Mouse (Mus musculus) liver, embryonic 15.5 days (tissue): ENCODE data around the gene Pde4dip. TPM values are rescaled to one million over a fixed set of nuclear protein-coding genes. Genes with fewer than 3 reads are reported as not detected.
A peak's percentile ranks its signal among the peaks of the same experiment; 100 is the strongest.

ENCODE experiments used
- ATAC-seq: fragments of 200-750 bp; cut with Nextera tagmentation; 2 replicates; pipeline ENCODE4 v1.8.0; 2017; ENCODE audit warnings: moderate number of reproducible peaks, mild to moderate bottlenecking, moderate library complexity; ENCODE audit not compliant: insufficient read depth
- H3K27ac ChIP-seq: fragments of 300-500 bp; sonication (generic); replicated peaks from 2 replicates; pipeline ENCODE4 v1.5.1; 2015; ENCODE audit warnings: mild to moderate bottlenecking, inconsistent platforms
- H3K27me3 ChIP-seq: fragments of 300-500 bp; sonication (generic); 2 replicates; pipeline ENCODE4 v1.6.1; 2015; ENCODE audit warnings: mild to moderate bottlenecking, inconsistent platforms
- H3K36me3 ChIP-seq: fragments of 300-500 bp; sonication (generic); replicated peaks from 2 replicates; pipeline ENCODE4 v1.6.1; 2015; ENCODE audit warnings: moderate library complexity, mild to moderate bottlenecking, inconsistent platforms
- H3K4me1 ChIP-seq: fragments of 300-500 bp; sonication (generic); replicated peaks from 2 replicates; pipeline ENCODE4 v1.6.1; 2015; ENCODE audit warnings: inconsistent platforms
- H3K4me2 ChIP-seq: fragments of 300-500 bp; sonication (generic); 2 replicates; pipeline ENCODE4 v1.6.1; 2015; ENCODE audit warnings: moderate library complexity, mild to moderate bottlenecking, inconsistent platforms
- H3K4me3 ChIP-seq: fragments of 300-500 bp; sonication (generic); replicated peaks from 2 replicates; pipeline ENCODE4 v1.5.1; 2015; ENCODE audit warnings: mild to moderate bottlenecking, inconsistent platforms
- H3K9ac ChIP-seq: fragments of 300-500 bp; sonication (generic); 2 replicates; pipeline ENCODE4 v1.6.1; 2015; ENCODE audit warnings: moderate library complexity, mild to moderate bottlenecking, inconsistent platforms
- H3K9me3 ChIP-seq: fragments of 300-500 bp; sonication (generic); replicated peaks from 2 replicates; pipeline ENCODE4 v1.6.1; 2016; ENCODE audit warnings: inconsistent platforms
- WGBS: fragments of 180-500 bp; shearing (Covaris S2); methylation state at CpG from one replicate; pipeline ENCODE4 v1.1.7; 2015; ENCODE audit warnings: mixed read lengths; ENCODE audit not compliant: insufficient replicate concordance; 5-methylcytosine and 5-hydroxymethylcytosine counted together
- polyA plus RNA-seq: library from polyadenylated mRNA; unstranded; fragments of >200 nt; fragmentation: Nextera tagmentation; extraction: Ambion mirVana; gene quantifications from 2 replicates; pipeline ENCODE4 v1.2.1, GENCODE M21; 2015

Pde4dip gene
- polyA plus RNA-seq, 1 experiment from 2014 or later, result 9.6 TPM

- Histone ChIP-seq H3K27ac (no peak overlapping the region), H3K4me1 (no peaks in the 10 kb centered on the region), H3K27me3 (no peaks in the 10 kb centered on the region), H3K36me3 (no peaks in the 10 kb centered on the region), H3K4me2 (no peak overlapping the region), H3K4me3 (no peak overlapping the region), H3K9ac (no peak overlapping the region), H3K9me3 (no peaks in the 10 kb centered on the region)
- 71% methylated on average over 5 of the region's 5 CpGs for WGBS
- no peak for ATAC-seq
Measured at GRCm38 (mm10) chr3:97800657-97801056, 87.8 kb downstream of the Pde4dip start.

DNA sequence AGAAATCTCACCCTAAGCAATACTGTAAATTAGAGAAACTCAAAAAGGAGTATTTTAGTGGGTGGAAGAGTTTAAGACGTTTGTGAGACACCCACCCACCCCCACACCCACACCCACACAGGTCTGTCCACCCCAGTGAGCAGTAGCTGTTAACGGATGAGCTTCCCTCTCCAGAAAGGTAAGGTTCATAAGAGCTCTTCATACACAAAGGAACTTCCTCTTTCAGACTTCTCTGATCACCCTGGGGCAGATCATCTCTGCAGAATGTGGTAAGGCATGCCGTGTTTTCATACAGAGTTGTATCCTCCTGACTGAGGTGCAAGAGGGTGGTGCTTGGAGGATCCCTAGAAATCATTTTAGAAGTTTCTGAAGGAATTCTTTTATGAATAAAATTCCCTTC is 88.5 kb downstream of the Pde4dip start:
- Histone ChIP-seq H3K27me3 (no peaks in the 10 kb centered on the region), H3K27ac (no peak overlapping the region), H3K4me1 (no peaks in the 10 kb centered on the region), H3K9ac (no peak overlapping the region), H3K4me2 (no peak overlapping the region), H3K9me3 (no peaks in the 10 kb centered on the region), H3K4me3 (no peak overlapping the region), H3K36me3 (no peaks in the 10 kb centered on the region)
- 18% methylated on average over 3 of the region's 3 CpGs for WGBS
- no peak for ATAC-seq

- Histone ChIP-seq H3K9ac (no peak overlapping the region), H3K27ac (no peak overlapping the region), H3K9me3 (no peaks in the 10 kb centered on the region), H3K4me1 (no peaks in the 10 kb centered on the region), H3K4me2 (no peak overlapping the region), H3K4me3 (no peak overlapping the region), H3K27me3 (no peaks in the 10 kb centered on the region), H3K36me3 (no peaks in the 10 kb centered on the region)
- WGBS, result 41% methylated on average over 3 of the region's 3 CpGs
- ATAC-seq, result no peak
Measured at GRCm38 (mm10) chr3:97799267-97799666, 89.2 kb downstream of the Pde4dip start.

GRCm38 (mm10) chr3:97797371-97797770 is 91.1 kb downstream of the Pde4dip start:
- Histone ChIP-seq H3K4me1 (no peaks in the 10 kb centered on the region), H3K4me2 (no peak overlapping the region), H3K9me3 (no peaks in the 10 kb centered on the region), H3K36me3 (no peaks in the 10 kb centered on the region), H3K27me3 (no peaks in the 10 kb centered on the region), H3K9ac (no peak overlapping the region), H3K4me3 (no peak overlapping the region), H3K27ac (no peak overlapping the region)
- no peak for ATAC-seq
- WGBS, result 66% methylated on average over 6 of the region's 6 CpGs

- no peaks in the 10 kb centered on the region for H3K9me3 ChIP-seq
- ATAC-seq, result no peak
- no peak overlapping the region for H3K4me3 ChIP-seq
- WGBS, result 59% methylated on average over 8 of the region's 8 CpGs
- no peak overlapping the region for H3K27ac ChIP-seq
- H3K36me3 ChIP-seq, result 0 out of 2 replicates have a peak, but pooled peaks cover 6% of the 10 kb centered on the region
- no peaks in the 10 kb centered on the region for H3K27me3 ChIP-seq
- H3K4me2 ChIP-seq, result no peak overlapping the region
- H3K9ac ChIP-seq, result no peak overlapping the region
- H3K4me1 ChIP-seq, result no peaks in the 10 kb centered on the region
Measured at GRCm38 (mm10) chr3:97793995-97794394, 94.5 kb downstream of the Pde4dip start.

- ATAC-seq, result no peak
- no peaks in the 10 kb centered on the region for H3K27me3 ChIP-seq
- H3K36me3 ChIP-seq, result 0 out of 2 replicates have a peak, but pooled peaks cover 6% of the 10 kb centered on the region
- H3K4me2 ChIP-seq, result no peak overlapping the region
- no peak overlapping the region for H3K4me3 ChIP-seq
- 48% methylated on average over 1 of the region's 1 CpGs for WGBS
- H3K9me3 ChIP-seq, result no peaks in the 10 kb centered on the region
- H3K4me1 ChIP-seq, result no peaks in the 10 kb centered on the region
- no peak overlapping the region for H3K27ac ChIP-seq
- no peak overlapping the region for H3K9ac ChIP-seq
Measured at GRCm38 (mm10) chr3:97790150-97790549, 98.4 kb downstream of the Pde4dip start.

- Histone ChIP-seq H3K4me1 (no peaks in the 10 kb centered on the region), H3K9me3 (no peaks in the 10 kb centered on the region), H3K4me3 (no peak overlapping the region), H3K9ac (no peak overlapping the region), H3K4me2 (no peak overlapping the region), H3K27ac (no peak overlapping the region), H3K36me3 (0 out of 2 replicates have a peak, but pooled peaks cover 6% of the 10 kb centered on the region), H3K27me3 (no peaks in the 10 kb centered on the region)
- ATAC-seq, result no peak
Measured at GRCm38 (mm10) chr3:97789317-97789716, 99.2 kb downstream of the Pde4dip start.

GRCm38 (mm10) chr3:97776195-97776594 is 112.3 kb downstream of the Pde4dip start:
- H3K4me2 ChIP-seq, result no peak overlapping the region
- no peaks in the 10 kb centered on the region for H3K4me1 ChIP-seq
- H3K36me3 ChIP-seq, result no peaks in the 10 kb centered on the region
- no peak for ATAC-seq
- no peak overlapping the region for H3K9ac ChIP-seq
- no peak overlapping the region for H3K27ac ChIP-seq
- no peaks in the 10 kb centered on the region for H3K9me3 ChIP-seq
- H3K27me3 ChIP-seq, result no peaks in the 10 kb centered on the region
- no peak overlapping the region for H3K4me3 ChIP-seq
- 46% methylated on average over 4 of the region's 4 CpGs for WGBS

GRCm38 (mm10) chr3:97775742-97776141 is 112.8 kb downstream of the Pde4dip start:
- 55% methylated on average over 2 of the region's 2 CpGs for WGBS
- no peaks in the 10 kb centered on the region for H3K4me1 ChIP-seq
- H3K4me3 ChIP-seq, result no peak overlapping the region
- no peak overlapping the region for H3K4me2 ChIP-seq
- H3K27ac ChIP-seq, result no peak overlapping the region
- no peaks in the 10 kb centered on the region for H3K9me3 ChIP-seq
- H3K27me3 ChIP-seq, result no peaks in the 10 kb centered on the region
- H3K9ac ChIP-seq, result no peak overlapping the region
- no peaks in the 10 kb centered on the region for H3K36me3 ChIP-seq
- ATAC-seq, result no peak

- no peaks in the 10 kb centered on the region for H3K36me3 ChIP-seq
- 43% methylated on average over 1 of the region's 1 CpGs for WGBS
- no peak overlapping the region for H3K4me3 ChIP-seq
- H3K9me3 ChIP-seq, result no peaks in the 10 kb centered on the region
- ATAC-seq, result no peak
- no peak overlapping the region for H3K27ac ChIP-seq
- no peak overlapping the region for H3K9ac ChIP-seq
- H3K27me3 ChIP-seq, result no peaks in the 10 kb centered on the region
- H3K4me2 ChIP-seq, result no peak overlapping the region
- no peaks in the 10 kb centered on the region for H3K4me1 ChIP-seq
Measured at GRCm38 (mm10) chr3:97774861-97775260, 113.6 kb downstream of the Pde4dip start.

DNA sequence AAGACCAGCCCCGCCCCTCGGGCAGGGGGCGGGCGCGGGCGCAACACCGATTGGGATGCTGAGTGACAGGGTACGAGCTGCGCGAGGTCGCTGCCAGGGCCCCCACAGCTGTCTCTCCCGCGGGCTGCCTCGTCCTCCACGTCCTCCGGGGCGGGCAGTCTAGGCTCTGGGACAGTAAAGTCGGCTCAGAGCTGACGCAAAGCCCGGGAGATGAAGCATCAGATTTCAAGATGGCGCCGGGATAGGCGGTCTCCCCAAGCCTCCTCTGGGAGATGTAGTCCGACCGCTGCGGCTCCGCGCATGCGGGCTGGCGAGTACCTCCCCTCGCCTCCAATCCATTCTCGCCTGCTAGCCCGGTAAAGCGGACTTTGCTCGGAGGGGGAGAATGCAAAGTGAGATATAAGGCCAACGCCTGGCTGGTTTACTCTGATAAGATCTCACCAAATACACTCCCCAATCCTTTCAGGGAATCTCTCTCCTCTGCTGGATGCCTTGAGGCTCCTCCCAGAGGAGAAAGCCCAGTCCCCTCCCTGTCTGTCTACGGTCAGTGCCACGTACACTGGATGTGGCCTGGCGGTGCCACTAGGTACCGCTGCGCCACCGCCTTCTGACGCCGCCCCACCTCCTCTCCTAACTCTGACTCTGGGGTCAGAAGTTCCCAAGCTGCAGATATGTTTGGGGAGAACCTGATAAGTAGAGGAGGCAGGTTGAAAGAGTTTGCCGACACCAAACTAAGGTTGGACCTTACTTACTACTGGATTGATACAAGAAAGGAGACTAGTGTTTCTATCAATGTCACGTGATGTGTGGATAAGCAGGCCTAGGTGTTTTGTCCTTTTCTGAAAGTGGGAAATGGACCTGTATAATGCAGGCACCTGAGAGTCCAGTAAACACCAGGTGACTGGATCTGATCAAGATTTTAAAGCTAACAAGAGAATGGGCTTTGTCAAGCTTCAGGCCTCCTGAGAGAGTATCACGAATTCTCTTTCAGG is 120.4 kb downstream of the Pde4dip start:
- no peaks in the 10 kb centered on the region for H3K9me3 ChIP-seq
- peak overlapping the region; percentile 48 for H3K9ac ChIP-seq
- 3% methylated on average over 47 of the region's 47 CpGs for WGBS
- no peaks in the 10 kb centered on the region for H3K36me3 ChIP-seq
- peak overlapping the region; percentile 81 for H3K4me2 ChIP-seq
- H3K4me3 ChIP-seq, result peak overlapping the region; percentile 67
- H3K27me3 ChIP-seq, result peaks cover 27% of the 10 kb centered on the region
- H3K4me1 ChIP-seq, result peaks cover 15% of the 10 kb centered on the region
- peak; percentile 91 for ATAC-seq
- H3K27ac ChIP-seq, result peak overlapping the region; percentile 64
